Mouse (Mus musculus): Measurements from ENCODE around the gene Gm9125. TPM values are rescaled to one million over a fixed set of nuclear protein-coding genes. Genes with fewer than 3 reads are reported as not detected.
"Not testable (repeated sequence)": the region's sequence is repeated elsewhere in the genome, so short reads cannot be mapped to it uniquely, and the experiment has no call there.

The Gm9125 gene
- polyA plus RNA-seq (2015; fragmentation: Nextera tagmentation; extraction: Ambion mirVana), result 0.08 TPM in 1 of 2 replicates, not detected in the other

GRCm38 (mm10) chr3:94054785-94055184 is at the start of gene Gm9125:
Gene Gm9125, minus strand, starts transcription at chr3:94054885.
- H3K9ac ChIP-seq (replicated peaks); H3K4me3 ChIP-seq (replicated peaks); H3K27me3 ChIP-seq (replicated peaks); H3K9me3 ChIP-seq (replicated peaks); H3K4me2 ChIP-seq; H3K4me1 ChIP-seq; ATAC-seq (ENCODE audit: low FRiP score); H3K36me3 ChIP-seq; H3K27ac ChIP-seq (replicated peaks): not testable (repeated sequence)
- WGBS, result 79% methylated on average over 1 of the region's 3 CpGs

- not testable (repeated sequence) for H3K4me3 ChIP-seq (replicated peaks); H3K9ac ChIP-seq (replicated peaks); H3K9me3 ChIP-seq (replicated peaks); ATAC-seq (ENCODE audit: low FRiP score); H3K4me1 ChIP-seq; H3K27ac ChIP-seq (replicated peaks); H3K36me3 ChIP-seq; H3K4me2 ChIP-seq; H3K27me3 ChIP-seq (replicated peaks)
- 94% methylated on average over 2 of the region's 3 CpGs for WGBS
Observed at GRCm38 (mm10) chr3:94072544-94072943, 17.9 kb upstream of the Gm9125 start, which contains the start of gene Gm10697. Gene Gm10697, minus strand, starts transcription at chr3:94072644.

DNA sequence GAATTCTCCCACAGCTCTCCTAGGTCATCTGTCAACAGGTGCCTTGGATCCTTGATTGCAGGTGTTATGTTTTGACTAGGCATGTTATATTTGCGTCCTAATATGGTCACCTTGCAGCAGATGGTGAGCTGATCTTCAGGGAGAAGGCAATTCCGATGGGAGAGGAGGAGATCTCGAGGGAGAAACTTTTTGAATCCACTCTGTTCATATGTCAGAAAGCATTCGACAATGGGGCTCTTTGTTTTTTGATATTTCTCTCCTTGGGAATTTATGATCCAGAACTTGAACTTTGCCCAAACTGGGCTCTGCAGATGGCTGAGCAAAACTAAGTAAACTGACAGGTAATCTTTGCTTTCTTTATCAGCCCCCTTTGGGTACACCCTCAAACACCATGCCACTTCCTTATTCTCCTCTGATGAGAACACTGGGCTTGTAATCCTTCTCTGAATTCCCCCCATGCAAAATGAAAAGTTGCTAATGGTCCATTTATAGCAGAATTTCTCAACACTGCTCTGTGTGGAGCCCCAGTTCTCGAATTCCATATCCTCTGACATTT is 5.0 kb downstream of the Gm9125 start:
- not testable (repeated sequence) for H3K9me3 ChIP-seq (replicated peaks); H3K4me2 ChIP-seq; H3K27me3 ChIP-seq (replicated peaks); H3K4me1 ChIP-seq; ATAC-seq (ENCODE audit: low FRiP score); H3K27ac ChIP-seq (replicated peaks); H3K4me3 ChIP-seq (replicated peaks); H3K9ac ChIP-seq (replicated peaks); H3K36me3 ChIP-seq
- 67% methylated on average over 1 of the region's 5 CpGs for WGBS

GRCm38 (mm10) chr3:94038241-94038640 is 16.4 kb downstream of the Gm9125 start:
- not testable (repeated sequence) for H3K4me1 ChIP-seq; H3K4me2 ChIP-seq; H3K9me3 ChIP-seq (replicated peaks); H3K4me3 ChIP-seq (replicated peaks); ATAC-seq (ENCODE audit: low FRiP score); H3K27ac ChIP-seq (replicated peaks); H3K9ac ChIP-seq (replicated peaks); H3K27me3 ChIP-seq (replicated peaks); H3K36me3 ChIP-seq
- WGBS, result 89% methylated on average over 1 of the region's 1 CpGs

GRCm38 (mm10) chr3:94034400-94034799 is 20.3 kb downstream of the Gm9125 start:
- H3K27me3 ChIP-seq (replicated peaks); H3K36me3 ChIP-seq; H3K4me2 ChIP-seq; H3K4me3 ChIP-seq (replicated peaks); H3K27ac ChIP-seq (replicated peaks); H3K9ac ChIP-seq (replicated peaks); ATAC-seq (ENCODE audit: low FRiP score); H3K4me1 ChIP-seq; H3K9me3 ChIP-seq (replicated peaks): not testable (repeated sequence)
- 92% methylated on average over 13 of the region's 18 CpGs for WGBS

Other genes with a start within 250 kb of the Gm9125 start
- gene Tdpoz3, start 228.9 kb downstream of the Gm9125 start, polyA plus RNA-seq (2015; fragmentation: Nextera tagmentation; extraction: Ambion mirVana), result not detected in 2 replicates
- gene Gm9117, start 111.3 kb downstream of the Gm9125 start, polyA plus RNA-seq (2015; fragmentation: Nextera tagmentation; extraction: Ambion mirVana), result not detected in 2 replicates
- gene Tdpoz5, start 93.6 kb downstream of the Gm9125 start, polyA plus RNA-seq (2015; fragmentation: Nextera tagmentation; extraction: Ambion mirVana), result not detected in 2 replicates
- gene Gm10697, start 17.8 kb upstream of the Gm9125 start, polyA plus RNA-seq (2015; fragmentation: Nextera tagmentation; extraction: Ambion mirVana), result not detected in 2 replicates
- not detected in 2 replicates for gene Gm10696, start 123.3 kb upstream of the Gm9125 start, polyA plus RNA-seq (2015; fragmentation: Nextera tagmentation; extraction: Ambion mirVana)
- gene Gm5286, start 141.8 kb upstream of the Gm9125 start, polyA plus RNA-seq (2015; fragmentation: Nextera tagmentation; extraction: Ambion mirVana), result not detected in 2 replicates
- gene Gm4778, start 209.2 kb upstream of the Gm9125 start, polyA plus RNA-seq (2015; fragmentation: Nextera tagmentation; extraction: Ambion mirVana), result not detected in 2 replicates

Data from neural tube, embryonic 15.5 days (tissue).